Mouse (Mus musculus) neural tube, embryonic 12.5 days (tissue): ENCODE results near the gene Elf1. TPM values are rescaled to one million over a fixed set of nuclear protein-coding genes. Genes with fewer than 3 reads are reported as not detected.
"Not testable (repeated sequence)": the region's sequence is repeated elsewhere in the genome, so short reads cannot be mapped to it uniquely, and the experiment has no call there.

ENCODE experiments used
- ATAC-seq: fragments of 200-750 bp; cut with Nextera tagmentation; 2 replicates; pipeline ENCODE4 v1.8.0; 2017; ENCODE audit warnings: low read depth, mild to moderate bottlenecking, moderate TSS enrichment, moderate library complexity; ENCODE audit not compliant: low FRiP score
- H3K27ac ChIP-seq: fragments of 300-500 bp; sonication (generic); 2 replicates; pipeline ENCODE4 v1.5.1; 2016
- H3K27me3 ChIP-seq: fragments of 300-500 bp; sonication (generic); replicated peaks from 2 replicates; pipeline ENCODE4 v1.6.1; 2016; ENCODE audit warnings: mild to moderate bottlenecking
- H3K36me3 ChIP-seq: fragments of 300-500 bp; sonication (generic); 2 replicates; pipeline ENCODE4 v1.6.1; 2016; ENCODE audit warnings: mild to moderate bottlenecking
- H3K4me1 ChIP-seq: fragments of 300-500 bp; sonication (generic); 2 replicates; pipeline ENCODE4 v1.6.1; 2016
- H3K4me2 ChIP-seq: fragments of 300-500 bp; sonication (generic); replicated peaks from 2 replicates; pipeline ENCODE4 v1.6.1; 2016; ENCODE audit warnings: mild to moderate bottlenecking
- H3K4me3 ChIP-seq: fragments of 300-500 bp; sonication (generic); 2 replicates; pipeline ENCODE4 v1.5.1; 2016
- H3K9ac ChIP-seq: fragments of 300-500 bp; sonication (generic); 2 replicates; pipeline ENCODE4 v1.6.1; 2016; ENCODE audit warnings: mild to moderate bottlenecking
- H3K9me3 ChIP-seq: fragments of 300-500 bp; sonication (generic); 2 replicates; pipeline ENCODE4 v1.6.1; 2016; ENCODE audit warnings: mild to moderate bottlenecking
- WGBS: fragments of 180-500 bp; shearing (Covaris S2); methylation state at CpG from one replicate; pipeline ENCODE4 v1.1.7; 2016; 5-methylcytosine and 5-hydroxymethylcytosine counted together
- polyA plus RNA-seq: library from polyadenylated mRNA; unstranded; fragments of >200 nt; fragmentation: Nextera tagmentation; extraction: Ambion mirVana; gene quantifications from 2 replicates; pipeline ENCODE4 v1.2.1, GENCODE M21; 2016

The Elf1 gene
- polyA plus RNA-seq, 1 experiment from 2014 or later = 8.0 TPM

GRCm38 (mm10) chr14:79516751-79517150 lies 35.8 kb downstream of the Elf1 start:
- no peak overlapping the region for H3K4me2 ChIP-seq
- no peak for ATAC-seq
- no peaks in the 10 kb centered on the region for H3K9me3 ChIP-seq

GRCm38 (mm10) chr14:79517185-79517740 lies 36.3 kb downstream of the Elf1 start:
- no peak for ATAC-seq
- 86% methylated on average over 8 of the region's 8 CpGs for WGBS
- no peaks in the 10 kb centered on the region for H3K9me3 ChIP-seq

More at GRCm38 (mm10) chr14:79516751-79517150, 35.8 kb downstream of the Elf1 start:
- Histone ChIP-seq H3K4me3 (no peak overlapping the region), H3K9ac (no peak overlapping the region), H3K27ac (no peak overlapping the region), H3K36me3 (no peaks in the 10 kb centered on the region), H3K27me3 (no peaks in the 10 kb centered on the region), H3K4me1 (no peaks in the 10 kb centered on the region)
- WGBS = 86% methylated on average over 2 of the region's 2 CpGs

GRCm38 (mm10) chr14:79518123-79518522 lies 37.1 kb downstream of the Elf1 start:
- H3K4me3 ChIP-seq = no peak overlapping the region
- no peak for ATAC-seq
- H3K36me3 ChIP-seq = no peaks in the 10 kb centered on the region
- no peaks in the 10 kb centered on the region for H3K4me1 ChIP-seq
- no peaks in the 10 kb centered on the region for H3K9me3 ChIP-seq
- 79% methylated on average over 2 of the region's 2 CpGs for WGBS
- H3K27ac ChIP-seq = no peak overlapping the region
- H3K27me3 ChIP-seq = no peaks in the 10 kb centered on the region
- H3K9ac ChIP-seq = no peak overlapping the region
- no peak overlapping the region for H3K4me2 ChIP-seq

More at GRCm38 (mm10) chr14:79517185-79517740, 36.3 kb downstream of the Elf1 start:
- no peaks in the 10 kb centered on the region for H3K27me3 ChIP-seq
- H3K9ac ChIP-seq = no peak overlapping the region
- H3K4me1 ChIP-seq = no peaks in the 10 kb centered on the region
- no peak overlapping the region for H3K4me3 ChIP-seq
- no peaks in the 10 kb centered on the region for H3K36me3 ChIP-seq
- no peak overlapping the region for H3K4me2 ChIP-seq
- H3K27ac ChIP-seq = no peak overlapping the region

GRCm38 (mm10) chr14:79518761-79519662 lies 38.0 kb downstream of the Elf1 start:
- WGBS = 75% methylated on average over 19 of the region's 19 CpGs
- ATAC-seq = no peak
- H3K4me1 ChIP-seq = no peaks in the 10 kb centered on the region
- H3K9me3 ChIP-seq = no peaks in the 10 kb centered on the region
- H3K27ac ChIP-seq = no peak overlapping the region
- no peak overlapping the region for H3K4me2 ChIP-seq
- no peaks in the 10 kb centered on the region for H3K36me3 ChIP-seq
- no peaks in the 10 kb centered on the region for H3K27me3 ChIP-seq
- H3K4me3 ChIP-seq = no peak overlapping the region
- no peak overlapping the region for H3K9ac ChIP-seq

GRCm38 (mm10) chr14:79519663-79519975 lies 38.6 kb downstream of the Elf1 start:
- no peak for ATAC-seq
- no peak overlapping the region for H3K9ac ChIP-seq
- H3K36me3 ChIP-seq = no peaks in the 10 kb centered on the region
- no peak overlapping the region for H3K27ac ChIP-seq
- H3K4me1 ChIP-seq = no peaks in the 10 kb centered on the region
- no peak overlapping the region for H3K4me2 ChIP-seq
- WGBS = 58% methylated on average over 1 of the region's 1 CpGs
- no peak overlapping the region for H3K4me3 ChIP-seq
- no peaks in the 10 kb centered on the region for H3K9me3 ChIP-seq
- no peaks in the 10 kb centered on the region for H3K27me3 ChIP-seq

- Histone ChIP-seq H3K27ac (no peak overlapping the region), H3K4me1 (no peaks in the 10 kb centered on the region), H3K4me2 (no peak overlapping the region), H3K9me3 (no peaks in the 10 kb centered on the region), H3K9ac (no peak overlapping the region), H3K4me3 (no peak overlapping the region), H3K27me3 (no peaks in the 10 kb centered on the region), H3K36me3 (no peaks in the 10 kb centered on the region)
- ATAC-seq = no peak
Measured at GRCm38 (mm10) chr14:79520612-79521011, 39.6 kb downstream of the Elf1 start.

- Histone ChIP-seq H3K27ac (no peak overlapping the region), H3K9ac (no peak overlapping the region), H3K27me3 (no peaks in the 10 kb centered on the region), H3K4me2 (no peak overlapping the region), H3K4me3 (no peak overlapping the region), H3K9me3 (no peaks in the 10 kb centered on the region), H3K4me1 (no peaks in the 10 kb centered on the region), H3K36me3 (no peaks in the 10 kb centered on the region)
- ATAC-seq = no peak
- WGBS = 90% methylated on average over 1 of the region's 1 CpGs
Measured at GRCm38 (mm10) chr14:79521056-79521455, 40.1 kb downstream of the Elf1 start.

- WGBS = 82% methylated on average over 6 of the region's 6 CpGs
- no peaks in the 10 kb centered on the region for H3K27me3 ChIP-seq
- no peak overlapping the region for H3K9ac ChIP-seq
Measured at GRCm38 (mm10) chr14:79521471-79522117, 40.6 kb downstream of the Elf1 start.

GRCm38 (mm10) chr14:79522387-79522786 lies 41.4 kb downstream of the Elf1 start:
- ATAC-seq = no peak
- WGBS = 93% methylated on average over 9 of the region's 9 CpGs
- Histone ChIP-seq H3K27me3 (no peaks in the 10 kb centered on the region), H3K4me2 (no peak overlapping the region), H3K9me3 (no peaks in the 10 kb centered on the region), H3K4me3 (no peak overlapping the region), H3K9ac (no peak overlapping the region), H3K4me1 (no peaks in the 10 kb centered on the region), H3K27ac (no peak overlapping the region), H3K36me3 (no peaks in the 10 kb centered on the region)

More at GRCm38 (mm10) chr14:79521471-79522117, 40.6 kb downstream of the Elf1 start:
- no peaks in the 10 kb centered on the region for H3K4me1 ChIP-seq
- H3K27ac ChIP-seq = no peak overlapping the region
- H3K36me3 ChIP-seq = no peaks in the 10 kb centered on the region
- no peak overlapping the region for H3K4me2 ChIP-seq
- ATAC-seq = no peak
- H3K9me3 ChIP-seq = no peaks in the 10 kb centered on the region
- H3K4me3 ChIP-seq = no peak overlapping the region

GRCm38 (mm10) chr14:79526106-79526505 lies 45.1 kb downstream of the Elf1 start:
- WGBS = 92% methylated on average over 12 of the region's 12 CpGs
- not testable (repeated sequence) for H3K27ac ChIP-seq

GRCm38 (mm10) chr14:79527704-79528103 lies 46.7 kb downstream of the Elf1 start:
- ATAC-seq = no peak
- H3K4me3 ChIP-seq = no peak overlapping the region
- no peak overlapping the region for H3K27ac ChIP-seq
- no peaks in the 10 kb centered on the region for H3K4me1 ChIP-seq
- no peak overlapping the region for H3K9ac ChIP-seq
- WGBS = 61% methylated on average over 6 of the region's 6 CpGs
- H3K27me3 ChIP-seq = no peaks in the 10 kb centered on the region
- no peaks in the 10 kb centered on the region for H3K36me3 ChIP-seq
- H3K9me3 ChIP-seq = no peaks in the 10 kb centered on the region
- no peak overlapping the region for H3K4me2 ChIP-seq

More at GRCm38 (mm10) chr14:79526106-79526505, 45.1 kb downstream of the Elf1 start:
- not testable (repeated sequence) for H3K9me3 ChIP-seq, H3K9ac ChIP-seq, H3K4me3 ChIP-seq, H3K27me3 ChIP-seq, H3K4me1 ChIP-seq, H3K4me2 ChIP-seq, H3K36me3 ChIP-seq, ATAC-seq
